Mouse (Mus musculus) neural tube, embryonic 12.5 days (tissue): ENCODE results near the gene Dcst2. TPM values are rescaled to one million over a fixed set of nuclear protein-coding genes. Genes with fewer than 3 reads are reported as not detected.

Experiments
- ATAC-seq: fragments of 200-750 bp; cut with Nextera tagmentation; 2 replicates; pipeline ENCODE4 v1.8.0; 2017; ENCODE audit warnings: low read depth, mild to moderate bottlenecking, moderate TSS enrichment, moderate library complexity; ENCODE audit not compliant: low FRiP score
- H3K27ac ChIP-seq: fragments of 300-500 bp; sonication (generic); 2 replicates; pipeline ENCODE4 v1.5.1; 2016
- H3K27me3 ChIP-seq: fragments of 300-500 bp; sonication (generic); replicated peaks from 2 replicates; pipeline ENCODE4 v1.6.1; 2016; ENCODE audit warnings: mild to moderate bottlenecking
- H3K36me3 ChIP-seq: fragments of 300-500 bp; sonication (generic); 2 replicates; pipeline ENCODE4 v1.6.1; 2016; ENCODE audit warnings: mild to moderate bottlenecking
- H3K4me1 ChIP-seq: fragments of 300-500 bp; sonication (generic); 2 replicates; pipeline ENCODE4 v1.6.1; 2016
- H3K4me2 ChIP-seq: fragments of 300-500 bp; sonication (generic); replicated peaks from 2 replicates; pipeline ENCODE4 v1.6.1; 2016; ENCODE audit warnings: mild to moderate bottlenecking
- H3K4me3 ChIP-seq: fragments of 300-500 bp; sonication (generic); 2 replicates; pipeline ENCODE4 v1.5.1; 2016
- H3K9ac ChIP-seq: fragments of 300-500 bp; sonication (generic); 2 replicates; pipeline ENCODE4 v1.6.1; 2016; ENCODE audit warnings: mild to moderate bottlenecking
- H3K9me3 ChIP-seq: fragments of 300-500 bp; sonication (generic); 2 replicates; pipeline ENCODE4 v1.6.1; 2016; ENCODE audit warnings: mild to moderate bottlenecking
- WGBS: fragments of 180-500 bp; shearing (Covaris S2); methylation state at CpG from one replicate; pipeline ENCODE4 v1.1.7; 2016; 5-methylcytosine and 5-hydroxymethylcytosine counted together
- polyA plus RNA-seq: library from polyadenylated mRNA; unstranded; fragments of >200 nt; fragmentation: Nextera tagmentation; extraction: Ambion mirVana; gene quantifications from 2 replicates; pipeline ENCODE4 v1.2.1, GENCODE M21; 2016

Gene Dcst2
- polyA plus RNA-seq, 1 experiment from 2014 or later = 0.10 TPM

- Histone ChIP-seq H3K36me3 (peaks cover 24% of the 10 kb centered on the region), H3K27me3 (no peaks in the 10 kb centered on the region), H3K9me3 (no peaks in the 10 kb centered on the region), H3K4me2 (peak within 1 kb of the TSS; percentile 64), H3K4me1 (peaks cover 7% of the 10 kb centered on the region), H3K9ac (peak within 1 kb of the TSS; percentile 48), H3K27ac (no peak within 1 kb of the TSS), H3K4me3 (peak within 1 kb of the TSS; percentile 42)
- 7% methylated on average over 28 of the region's 28 CpGs for WGBS
- peak; percentile 100 for ATAC-seq
These were observed 50.0 kb downstream of the Dcst2 start, which contains the start of gene Flad1 for GRCm38 (mm10) chr3:89411490-89412393. Flad1 (minus strand) TSS chr3:89411870.

- Histone ChIP-seq H3K27me3 (no peaks in the 10 kb centered on the region), H3K27ac (no peak overlapping the region), H3K9ac (no peak overlapping the region), H3K9me3 (no peaks in the 10 kb centered on the region), H3K4me1 (peaks cover 28% of the 10 kb centered on the region), H3K4me3 (no peak overlapping the region), H3K4me2 (no peak overlapping the region), H3K36me3 (peaks cover 18% of the 10 kb centered on the region)
- ATAC-seq = no peak
- WGBS = 94% methylated on average over 8 of the region's 8 CpGs
These were observed 54.4 kb downstream of the Dcst2 start for GRCm38 (mm10) chr3:89416158-89416557.

GRCm38 (mm10) chr3:89417131-89417530 is 55.4 kb downstream of the Dcst2 start:
- peaks cover 36% of the 10 kb centered on the region for H3K4me1 ChIP-seq
- WGBS = 35% methylated on average over 2 of the region's 2 CpGs
- peak overlapping the region; percentile 56 for H3K4me3 ChIP-seq
- no peak overlapping the region for H3K27ac ChIP-seq
- peak overlapping the region; percentile 80 for H3K4me2 ChIP-seq
- ATAC-seq = no peak
- H3K27me3 ChIP-seq = no peaks in the 10 kb centered on the region
- H3K36me3 ChIP-seq = peaks cover 18% of the 10 kb centered on the region
- H3K9me3 ChIP-seq = no peaks in the 10 kb centered on the region
- peak overlapping the region; percentile 53 for H3K9ac ChIP-seq

GRCm38 (mm10) chr3:89417840-89418169 is 56.0 kb downstream of the Dcst2 start:
- H3K4me1 ChIP-seq = peaks cover 43% of the 10 kb centered on the region
- peak overlapping the region; percentile 56 for H3K4me3 ChIP-seq
- peak overlapping the region; percentile 53 for H3K9ac ChIP-seq
- peak; percentile 62 for ATAC-seq
- H3K9me3 ChIP-seq = no peaks in the 10 kb centered on the region
- H3K36me3 ChIP-seq = peaks cover 18% of the 10 kb centered on the region
- H3K27me3 ChIP-seq = no peaks in the 10 kb centered on the region
- H3K4me2 ChIP-seq = peak overlapping the region; percentile 80
- WGBS = 0% methylated on average over 20 of the region's 20 CpGs
- no peak overlapping the region for H3K27ac ChIP-seq

GRCm38 (mm10) chr3:89418170-89418860 is 56.5 kb downstream of the Dcst2 start, which contains the start of the genes Cks1b and Shc1:
Cks1b (minus strand) TSS chr3:89418383.
Shc1 (plus strand) TSS chr3:89418443.
- H3K4me1 ChIP-seq = peaks cover 48% of the 10 kb centered on the region
- under 1% methylated on average over 39 of the region's 39 CpGs for WGBS
- peak within 1 kb of the TSS; percentile 80 for H3K4me2 ChIP-seq

GRCm38 (mm10) chr3:89418861-89419250 is 57.1 kb downstream of the Dcst2 start:
- Histone ChIP-seq H3K36me3 (peaks cover 19% of the 10 kb centered on the region), H3K9ac (peak overlapping the region; percentile 64), H3K4me3 (peak overlapping the region; percentile 56), H3K4me1 (peaks cover 50% of the 10 kb centered on the region), H3K4me2 (peak overlapping the region; percentile 80), H3K27ac (peak overlapping the region; percentile 70), H3K9me3 (no peaks in the 10 kb centered on the region), H3K27me3 (no peaks in the 10 kb centered on the region)
- WGBS = under 1% methylated on average over 16 of the region's 16 CpGs
- ATAC-seq = peak; percentile 22

More at GRCm38 (mm10) chr3:89418170-89418860, 56.5 kb downstream of the Dcst2 start, which contains the start of the genes Cks1b and Shc1:
- peak; percentile 94 for ATAC-seq
- no peaks in the 10 kb centered on the region for H3K27me3 ChIP-seq
- H3K4me3 ChIP-seq = peak within 1 kb of the TSS; percentile 56
- peaks cover 18% of the 10 kb centered on the region for H3K36me3 ChIP-seq
- H3K27ac ChIP-seq = peak within 1 kb of the TSS; percentile 70
- no peaks in the 10 kb centered on the region for H3K9me3 ChIP-seq
- peak within 1 kb of the TSS; percentile 64 for H3K9ac ChIP-seq

- no peaks in the 10 kb centered on the region for H3K27me3 ChIP-seq
- 1% methylated on average over 9 of the region's 9 CpGs for WGBS
- no peaks in the 10 kb centered on the region for H3K9me3 ChIP-seq
- H3K4me1 ChIP-seq = peaks cover 50% of the 10 kb centered on the region
- peaks cover 21% of the 10 kb centered on the region for H3K36me3 ChIP-seq
- ATAC-seq = no peak
- 0 out of 2 replicates have a peak overlapping the region, but pooled peaks have one; percentile 70 for H3K27ac ChIP-seq
- peak overlapping the region; percentile 80 for H3K4me2 ChIP-seq
- peak overlapping the region; percentile 64 for H3K9ac ChIP-seq
- peak overlapping the region; percentile 56 for H3K4me3 ChIP-seq
These were observed 57.8 kb downstream of the Dcst2 start for GRCm38 (mm10) chr3:89419571-89419970.

GRCm38 (mm10) chr3:89419981-89420380 is 58.2 kb downstream of the Dcst2 start:
- Histone ChIP-seq H3K4me3 (peak overlapping the region; percentile 56), H3K4me2 (peak overlapping the region; percentile 80), H3K36me3 (peaks cover 21% of the 10 kb centered on the region), H3K27me3 (no peaks in the 10 kb centered on the region), H3K4me1 (peaks cover 50% of the 10 kb centered on the region), H3K27ac (0 out of 2 replicates have a peak overlapping the region, but pooled peaks have one; percentile 70), H3K9ac (peak overlapping the region; percentile 64; the same call in 1 of the 2 replicates), H3K9me3 (no peaks in the 10 kb centered on the region)
- 18% methylated on average over 3 of the region's 3 CpGs for WGBS
- no peak for ATAC-seq

GRCm38 (mm10) chr3:89420421-89420820 is 58.6 kb downstream of the Dcst2 start:
- Histone ChIP-seq H3K4me1 (peaks cover 50% of the 10 kb centered on the region), H3K9ac (0 out of 2 replicates have a peak overlapping the region, but pooled peaks have one; percentile 5), H3K27ac (no peak overlapping the region), H3K9me3 (no peaks in the 10 kb centered on the region), H3K4me3 (no peak overlapping the region), H3K4me2 (peak overlapping the region; percentile 64), H3K27me3 (no peaks in the 10 kb centered on the region), H3K36me3 (peaks cover 21% of the 10 kb centered on the region)
- ATAC-seq = no peak
- 52% methylated on average over 2 of the region's 2 CpGs for WGBS

GRCm38 (mm10) chr3:89421002-89421774 is 59.4 kb downstream of the Dcst2 start:
- peak overlapping the region; percentile 36 for H3K4me3 ChIP-seq
- H3K27ac ChIP-seq = 0 out of 2 replicates have a peak overlapping the region, but pooled peaks have one; percentile 32
- peaks cover 16% of the 10 kb centered on the region for H3K36me3 ChIP-seq
- WGBS = 4% methylated on average over 11 of the region's 11 CpGs
- peak overlapping the region; percentile 60 for H3K9ac ChIP-seq
- H3K4me2 ChIP-seq = peak overlapping the region; percentile 64
- H3K4me1 ChIP-seq = peaks cover 50% of the 10 kb centered on the region
- ATAC-seq = no peak
- no peaks in the 10 kb centered on the region for H3K27me3 ChIP-seq
- H3K9me3 ChIP-seq = no peaks in the 10 kb centered on the region

GRCm38 (mm10) chr3:89421810-89422473 is 60.2 kb downstream of the Dcst2 start:
- Histone ChIP-seq H3K4me2 (peak overlapping the region; percentile 64), H3K9ac (peak overlapping the region; percentile 60), H3K4me1 (peaks cover 50% of the 10 kb centered on the region), H3K27me3 (no peaks in the 10 kb centered on the region), H3K36me3 (peaks cover 23% of the 10 kb centered on the region), H3K4me3 (peak overlapping the region; percentile 36), H3K27ac (peak overlapping the region; percentile 32; the same call in 1 of the 2 replicates), H3K9me3 (no peaks in the 10 kb centered on the region)
- ATAC-seq = no peak
- 12% methylated on average over 22 of the region's 22 CpGs for WGBS
